Mouse (Mus musculus): ENCODE data around the gene Esm1. TPM values are rescaled to one million over a fixed set of nuclear protein-coding genes. Genes with fewer than 3 reads are reported as not detected.
A peak's percentile ranks its signal among the peaks of the same experiment; 100 is the strongest.

The Esm1 gene
- 3.2 and 3.3 TPM in 2 replicates for polyA plus RNA-seq (2015; fragmentation: Nextera tagmentation; extraction: Ambion mirVana)

- Histone ChIP-seq H3K36me3 (no peaks in the 10 kb centered on the region), H3K4me2 (peak within 1 kb of the TSS; percentile 29), H3K4me3 (no peak within 1 kb of the TSS), H3K4me1 (peaks cover 18% of the 10 kb centered on the region), H3K27ac (no peak within 1 kb of the TSS), H3K9me3 (no peaks in the 10 kb centered on the region), H3K9ac (no peak within 1 kb of the TSS), H3K27me3 (peaks cover 17% of the 10 kb centered on the region)
- ATAC-seq (ENCODE audit: insufficient number of reproducible peaks, low FRiP score, low TSS enrichment, low read depth) = no peak
- WGBS = 26% methylated on average over 15 of the region's 15 CpGs
Observed at GRCm38 (mm10) chr13:113209624-113210023, at the start of gene Esm1. Gene Esm1, plus strand, starts transcription at chr13:113209659.

GRCm38 (mm10) chr13:113164252-113165005 is 45.0 kb upstream of the Esm1 start:
- Histone ChIP-seq H3K4me3 (no peak overlapping the region), H3K4me1 (no peaks in the 10 kb centered on the region), H3K4me2 (no peak overlapping the region), H3K9me3 (no peaks in the 10 kb centered on the region), H3K27me3 (no peaks in the 10 kb centered on the region), H3K27ac (no peak overlapping the region), H3K9ac (no peak overlapping the region), H3K36me3 (no peaks in the 10 kb centered on the region)
- WGBS = 81% methylated on average over 5 of the region's 5 CpGs
- no peak for ATAC-seq (ENCODE audit: insufficient number of reproducible peaks, low FRiP score, low TSS enrichment, low read depth)

- Histone ChIP-seq H3K4me1 (no peaks in the 10 kb centered on the region), H3K4me2 (no peak overlapping the region), H3K27ac (no peak overlapping the region), H3K36me3 (no peaks in the 10 kb centered on the region), H3K9me3 (no peaks in the 10 kb centered on the region), H3K9ac (no peak overlapping the region), H3K27me3 (no peaks in the 10 kb centered on the region), H3K4me3 (no peak overlapping the region)
- ATAC-seq (ENCODE audit: insufficient number of reproducible peaks, low FRiP score, low TSS enrichment, low read depth) = no peak
- WGBS = 46% methylated on average over 9 of the region's 9 CpGs
Observed at GRCm38 (mm10) chr13:113168018-113168534, 41.4 kb upstream of the Esm1 start.

- no peaks in the 10 kb centered on the region for H3K9me3 ChIP-seq
- H3K4me3 ChIP-seq = no peak overlapping the region
- no peak for ATAC-seq (ENCODE audit: insufficient number of reproducible peaks, low FRiP score, low TSS enrichment, low read depth)
- no peak overlapping the region for H3K27ac ChIP-seq
- H3K36me3 ChIP-seq = no peaks in the 10 kb centered on the region
- no peak overlapping the region for H3K9ac ChIP-seq
- H3K4me1 ChIP-seq = no peaks in the 10 kb centered on the region
- no peaks in the 10 kb centered on the region for H3K27me3 ChIP-seq
- H3K4me2 ChIP-seq = no peak overlapping the region
Observed at GRCm38 (mm10) chr13:113170256-113170655, 39.2 kb upstream of the Esm1 start.

GRCm38 (mm10) chr13:113174162-113174561 is 35.3 kb upstream of the Esm1 start:
- Histone ChIP-seq H3K36me3 (no peaks in the 10 kb centered on the region), H3K4me1 (no peaks in the 10 kb centered on the region), H3K27me3 (no peaks in the 10 kb centered on the region), H3K9ac (no peak overlapping the region), H3K4me2 (no peak overlapping the region), H3K4me3 (no peak overlapping the region), H3K27ac (no peak overlapping the region), H3K9me3 (no peaks in the 10 kb centered on the region)
- ATAC-seq (ENCODE audit: insufficient number of reproducible peaks, low FRiP score, low TSS enrichment, low read depth) = no peak
- WGBS = 75% methylated on average over 6 of the region's 6 CpGs

- Histone ChIP-seq H3K27ac (no peak overlapping the region), H3K4me3 (no peak overlapping the region), H3K27me3 (no peaks in the 10 kb centered on the region), H3K9ac (no peak overlapping the region), H3K36me3 (no peaks in the 10 kb centered on the region), H3K9me3 (no peaks in the 10 kb centered on the region), H3K4me1 (no peaks in the 10 kb centered on the region), H3K4me2 (no peak overlapping the region)
- 72% methylated on average over 8 of the region's 8 CpGs for WGBS
- ATAC-seq (ENCODE audit: insufficient number of reproducible peaks, low FRiP score, low TSS enrichment, low read depth) = no peak
Observed at GRCm38 (mm10) chr13:113183310-113183709, 26.1 kb upstream of the Esm1 start.

- Histone ChIP-seq H3K36me3 (no peaks in the 10 kb centered on the region), H3K4me2 (no peak overlapping the region), H3K27ac (no peak overlapping the region), H3K4me1 (no peaks in the 10 kb centered on the region), H3K27me3 (no peaks in the 10 kb centered on the region), H3K9me3 (no peaks in the 10 kb centered on the region), H3K4me3 (no peak overlapping the region), H3K9ac (no peak overlapping the region)
- ATAC-seq (ENCODE audit: insufficient number of reproducible peaks, low FRiP score, low TSS enrichment, low read depth) = no peak
- WGBS = 89% methylated on average over 4 of the region's 4 CpGs
Observed at GRCm38 (mm10) chr13:113183720-113184119, 25.7 kb upstream of the Esm1 start.

- no peaks in the 10 kb centered on the region for H3K36me3 ChIP-seq
- H3K4me3 ChIP-seq = no peak overlapping the region
- H3K4me1 ChIP-seq = no peaks in the 10 kb centered on the region; the same call in 1 of the 2 replicates
- H3K27me3 ChIP-seq = no peaks in the 10 kb centered on the region
- ATAC-seq (ENCODE audit: insufficient number of reproducible peaks, low FRiP score, low TSS enrichment, low read depth) = no peak
- no peaks in the 10 kb centered on the region for H3K9me3 ChIP-seq
- WGBS = 68% methylated on average over 13 of the region's 13 CpGs
- H3K27ac ChIP-seq = no peak overlapping the region
- H3K9ac ChIP-seq = no peak overlapping the region
- no peak overlapping the region for H3K4me2 ChIP-seq
Observed at GRCm38 (mm10) chr13:113196808-113197674, 12.4 kb upstream of the Esm1 start.

GRCm38 (mm10) chr13:113197872-113198502 is 11.5 kb upstream of the Esm1 start:
- WGBS = 80% methylated on average over 9 of the region's 9 CpGs
- Histone ChIP-seq H3K4me2 (no peak overlapping the region), H3K4me3 (no peak overlapping the region), H3K36me3 (no peaks in the 10 kb centered on the region), H3K4me1 (no peaks in the 10 kb centered on the region; the same call in 1 of the 2 replicates), H3K9me3 (no peaks in the 10 kb centered on the region), H3K27ac (no peak overlapping the region), H3K27me3 (no peaks in the 10 kb centered on the region), H3K9ac (no peak overlapping the region)
- ATAC-seq (ENCODE audit: insufficient number of reproducible peaks, low FRiP score, low TSS enrichment, low read depth) = no peak

GRCm38 (mm10) chr13:113199331-113199730 is 10.1 kb upstream of the Esm1 start:
- no peaks in the 10 kb centered on the region for H3K36me3 ChIP-seq

GRCm38 (mm10) chr13:113200726-113201125 is 8.7 kb upstream of the Esm1 start:
- 23% methylated on average over 8 of the region's 8 CpGs for WGBS
- Histone ChIP-seq H3K4me1 (no peaks in the 10 kb centered on the region; the same call in 1 of the 2 replicates), H3K27ac (no peak overlapping the region), H3K27me3 (no peaks in the 10 kb centered on the region), H3K9ac (no peak overlapping the region), H3K4me3 (no peak overlapping the region), H3K4me2 (no peak overlapping the region), H3K36me3 (no peaks in the 10 kb centered on the region), H3K9me3 (no peaks in the 10 kb centered on the region)
- ATAC-seq (ENCODE audit: insufficient number of reproducible peaks, low FRiP score, low TSS enrichment, low read depth) = no peak

More at GRCm38 (mm10) chr13:113199331-113199730, 10.1 kb upstream of the Esm1 start:
- Histone ChIP-seq H3K4me2 (no peak overlapping the region), H3K9me3 (no peaks in the 10 kb centered on the region), H3K27me3 (no peaks in the 10 kb centered on the region), H3K9ac (no peak overlapping the region), H3K4me3 (no peak overlapping the region), H3K4me1 (no peaks in the 10 kb centered on the region; the same call in 1 of the 2 replicates), H3K27ac (no peak overlapping the region)
- 54% methylated on average over 3 of the region's 3 CpGs for WGBS
- no peak for ATAC-seq (ENCODE audit: insufficient number of reproducible peaks, low FRiP score, low TSS enrichment, low read depth)
